Comparison of ENCODE assay signal across 8 mouse cellular contexts in the genomic region with DNA sequence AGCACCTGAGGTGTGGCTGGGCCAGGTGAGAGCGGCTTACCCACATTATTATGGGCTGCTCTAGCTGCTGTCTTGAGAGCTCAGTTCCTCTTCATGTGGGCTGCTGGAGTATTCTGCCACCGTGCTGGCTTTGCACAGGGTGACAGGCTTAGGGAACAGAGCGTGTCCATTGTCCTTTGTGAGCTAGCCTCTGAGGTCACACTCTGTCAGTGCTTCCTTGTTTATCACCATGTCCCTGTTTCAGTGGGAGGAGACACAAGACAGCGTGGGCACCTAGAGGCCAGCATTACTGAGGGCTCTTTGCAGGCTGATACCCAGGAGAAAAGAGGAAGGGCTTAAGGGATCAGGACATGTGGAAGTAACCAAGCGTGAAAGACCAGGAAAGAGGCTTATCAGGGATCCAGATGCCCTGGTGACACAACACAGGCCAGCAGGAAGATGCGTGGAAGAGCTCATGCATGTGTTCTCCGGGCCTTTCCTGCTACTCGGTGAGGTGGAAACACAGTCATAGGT. TPM values are rescaled to one million over a fixed set of nuclear protein-coding genes. Genes with fewer than 3 reads are reported as not detected.
DNase-seq lines count a peak whose midpoint lies in the region; ATAC-seq and TF ChIP-seq lines count a peak whose summit lies in the region.

A gene (minus strand): TSS at position 120 of the 513 bp plus-strand sequence.

- no peak for TF ChIP-seq POLR2A in cerebellum, adult 2 months (IDR thresholded peaks at IDR 0.05; ENCODE audit: borderline replicate concordance, insufficient read depth, low read length)

- no peaks in the 10 kb centered on the region for H3K4me1 ChIP-seq in cerebellum, adult 2 months (ENCODE audit: control insufficient read depth, insufficient read depth, low read length)
- peaks cover 6% of the 10 kb centered on the region; the same call in 1 of the 2 replicates for H3K4me1 ChIP-seq in intestine, embryonic 15.5 days (replicated peaks)

- H3K9ac ChIP-seq in intestine, embryonic 15.5 days, result no peak within 1 kb of the TSS

- ATAC-seq in intestine, embryonic 15.5 days, result peak; percentile 36

- no peaks in the 10 kb centered on the region for H3K9me3 ChIP-seq in intestine, embryonic 15.5 days

- H3K36me3 ChIP-seq in intestine, embryonic 15.5 days, result no peaks in the 10 kb centered on the region

- H3K27ac ChIP-seq in cerebellum, adult 2 months (ENCODE audit: insufficient read depth, low read length), result peak within 1 kb of the TSS; percentile 55; the same call in 1 of the 2 replicates
- H3K27ac ChIP-seq in intestine, embryonic 15.5 days, result peak within 1 kb of the TSS; percentile 27

- no peak for TF ChIP-seq CTCF in cerebellum, adult 2 months (IDR thresholded peaks at IDR 0.05; ENCODE audit: borderline replicate concordance, insufficient read depth, low read depth, low read length)

- DNase-seq in cerebellum, adult 2 months, result peak in 1 of 2 experiments; percentile 31
- no peak for DNase-seq in cerebellum, postnatal 25 days
- DNase-seq in Muller cell, postnatal 12 days (ENCODE audit: inconsistent ontology term), result peak; percentile 31
- peak; percentile 10 for DNase-seq in lung, postnatal 14 days
- peak; percentile 16 for DNase-seq in testis, postnatal 14 days (ENCODE audit: low spot score)
- DNase-seq in thymus, postnatal 0 days (ENCODE audit: low spot score), result no peak
- DNase-seq in cerebellum, adult 9-11 months, result no peak

- no peaks in the 10 kb centered on the region for H3K27me3 ChIP-seq in cerebellum, adult 2 months (ENCODE audit: control insufficient read depth, insufficient read depth, low read length)
- no peaks in the 10 kb centered on the region for H3K27me3 ChIP-seq in intestine, embryonic 15.5 days (replicated peaks)

- 61% methylated on average over 8 of the region's 8 CpGs for WGBS in cerebellum, adult 2 months
- 60% methylated on average over 8 of the region's 8 CpGs for WGBS in intestine, embryonic 15.5 days

- H3K4me3 ChIP-seq in cerebellum, adult 2 months (replicated peaks; ENCODE audit: insufficient read depth, low read depth, low read length), result no peak within 1 kb of the TSS
- H3K4me3 ChIP-seq in intestine, embryonic 15.5 days (replicated peaks), result no peak within 1 kb of the TSS

- no peak within 1 kb of the TSS for H3K4me2 ChIP-seq in intestine, embryonic 15.5 days (replicated peaks)

RNA-seq across cellular contexts. Expression of the gene that starts here (rescaled TPM):
- 5.3 and 6.6 TPM in 2 replicates for polyA plus RNA-seq in cerebellum, adult 2 months (2012; rRNA removed)
- polyA plus RNA-seq in intestine, embryonic 15.5 days (2015; fragmentation: Nextera tagmentation; extraction: Ambion mirVana), result 10.6 and 11.1 TPM in 2 replicates
- 1.6 TPM in 2 replicates for polyA plus RNA-seq in thymus, postnatal 0 days (2015; fragmentation: Nextera tagmentation; extraction: Ambion mirVana)

Comparison
In these comparisons a context has a peak if more than half of its experiments do, and no peak if none do; other contexts are left out.
1. DNase-seq: peak in Muller cell, postnatal 12 days (single experiment), lung, postnatal 14 days (single experiment) and testis, postnatal 14 days (single experiment); none in cerebellum, postnatal 25 days (0 of 2), thymus, postnatal 0 days (single experiment) and cerebellum, adult 9-11 months (single experiment).